Mouse (Mus musculus): Measurements from ENCODE around the gene Qpct. TPM values are rescaled to one million over a fixed set of nuclear protein-coding genes. Genes with fewer than 3 reads are reported as not detected.

Qpct gene
- polyA plus RNA-seq, 1 experiment = 2.7 TPM

DNA sequence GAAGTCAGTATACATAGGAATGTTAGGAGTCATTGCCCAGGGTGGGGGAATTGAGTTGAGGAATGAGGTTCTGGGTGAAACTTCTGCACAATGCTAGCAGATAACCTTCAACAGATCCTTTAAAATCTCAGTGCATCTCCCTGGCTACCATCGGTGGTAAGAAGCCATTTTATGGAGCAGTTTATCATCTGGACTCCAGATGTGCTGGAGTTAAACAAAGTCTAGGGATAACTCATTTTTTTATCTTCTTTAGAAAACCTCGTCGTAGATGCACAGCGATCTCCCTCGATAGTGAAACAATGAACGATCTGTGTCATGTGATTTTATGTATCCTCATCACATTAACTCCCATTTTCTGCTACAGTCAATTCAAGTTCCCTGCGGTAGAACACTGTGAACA is 16.9 kb downstream of the Qpct start:
- WGBS = 95% methylated on average over 7 of the region's 7 CpGs
- Histone ChIP-seq H3K36me3 (ENCODE audit: control insufficient read depth, insufficient read depth, low read length) (no peaks in the 10 kb centered on the region), H3K4me3 (ENCODE audit: control insufficient read depth, insufficient read depth, low read length) (no peak overlapping the region), H3K27me3 (ENCODE audit: control insufficient read depth, insufficient read depth, low read length) (no peaks in the 10 kb centered on the region), H3K27ac (ENCODE audit: control insufficient read depth, insufficient read depth, low read length) (no peak overlapping the region), H3K4me1 (replicated peaks; ENCODE audit: control insufficient read depth, insufficient read depth, low read length) (no peaks in the 10 kb centered on the region)
- no peak for DNase-seq
- TF ChIP-seq CTCF (IDR thresholded peaks at IDR 0.05; ENCODE audit: borderline replicate concordance, control insufficient read depth, extremely low read depth, insufficient read depth, low read length, poor library complexity) (no peak), POLR2A (IDR thresholded peaks at IDR 0.05; ENCODE audit: control insufficient read depth, extremely low read depth, insufficient read depth, low read length, poor library complexity) (no peak)

DNA sequence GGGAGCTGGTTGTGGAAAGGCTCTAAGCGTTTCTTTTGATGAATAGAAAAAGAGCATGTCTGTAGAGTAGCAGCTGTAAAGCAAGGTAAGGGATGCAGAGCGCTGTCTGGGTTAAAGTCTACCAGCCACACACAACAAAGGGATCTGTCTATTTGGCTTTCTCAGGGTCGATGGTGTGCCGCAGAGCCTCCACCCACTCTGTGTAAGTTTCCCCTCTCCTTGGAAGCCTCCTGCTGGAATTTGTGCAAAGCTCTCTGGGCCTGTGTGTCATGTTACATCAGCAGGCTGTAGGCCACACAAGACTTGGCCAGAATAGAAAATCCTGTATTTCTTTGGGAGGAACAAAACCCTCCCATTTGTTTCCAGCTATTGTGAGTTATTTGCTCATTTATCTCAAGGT is 17.3 kb downstream of the Qpct start:
- no peak for DNase-seq
- Histone ChIP-seq H3K27ac (ENCODE audit: control insufficient read depth, insufficient read depth, low read length) (no peak overlapping the region), H3K4me3 (ENCODE audit: control insufficient read depth, insufficient read depth, low read length) (no peak overlapping the region), H3K27me3 (ENCODE audit: control insufficient read depth, insufficient read depth, low read length) (no peaks in the 10 kb centered on the region), H3K4me1 (replicated peaks; ENCODE audit: control insufficient read depth, insufficient read depth, low read length) (no peaks in the 10 kb centered on the region), H3K36me3 (ENCODE audit: control insufficient read depth, insufficient read depth, low read length) (no peaks in the 10 kb centered on the region)
- TF ChIP-seq CTCF (IDR thresholded peaks at IDR 0.05; ENCODE audit: borderline replicate concordance, control insufficient read depth, extremely low read depth, insufficient read depth, low read length, poor library complexity) = no peak
- no peak for TF ChIP-seq POLR2A (IDR thresholded peaks at IDR 0.05; ENCODE audit: control insufficient read depth, extremely low read depth, insufficient read depth, low read length, poor library complexity)
- WGBS = 84% methylated on average over 4 of the region's 4 CpGs

DNA sequence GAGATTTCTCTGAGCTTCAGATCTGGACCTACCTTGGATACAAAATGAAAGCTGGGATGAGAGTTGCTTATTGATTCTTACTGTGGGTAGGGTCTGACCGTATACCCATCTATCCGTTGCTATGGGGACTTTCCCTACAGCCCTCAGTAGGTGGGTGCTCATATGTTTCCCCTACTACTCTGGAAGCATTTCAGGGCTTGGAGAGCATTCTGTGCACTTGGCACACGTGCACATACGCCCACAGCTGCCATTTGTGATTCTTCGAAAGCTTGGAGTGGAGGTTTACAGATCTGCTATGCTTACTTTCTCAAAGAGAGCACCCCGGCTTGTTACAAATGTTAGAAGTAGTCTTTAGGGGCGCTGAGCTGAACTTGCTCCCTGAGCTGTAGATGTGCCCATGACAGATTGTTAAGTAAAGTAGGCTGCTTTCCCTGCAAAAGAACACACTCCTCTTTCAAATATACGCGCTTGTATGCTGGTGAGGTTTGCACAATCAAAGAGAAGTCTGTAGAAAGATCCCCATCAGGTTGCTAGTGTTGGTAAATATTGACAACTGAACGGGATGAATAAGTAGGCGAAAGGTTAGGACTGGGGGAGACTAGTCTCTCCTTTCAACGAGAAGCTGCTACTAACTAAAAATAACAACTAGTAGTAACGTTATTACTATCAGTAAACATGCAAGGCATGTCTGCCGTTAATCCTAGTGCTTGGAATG is 18.2 kb downstream of the Qpct start:
- no peaks in the 10 kb centered on the region for H3K4me1 ChIP-seq (replicated peaks; ENCODE audit: control insufficient read depth, insufficient read depth, low read length)
- 95% methylated on average over 14 of the region's 14 CpGs for WGBS
- no peak for DNase-seq
- no peaks in the 10 kb centered on the region for H3K27me3 ChIP-seq (ENCODE audit: control insufficient read depth, insufficient read depth, low read length)
- no peak overlapping the region for H3K27ac ChIP-seq (ENCODE audit: control insufficient read depth, insufficient read depth, low read length)
- no peaks in the 10 kb centered on the region for H3K36me3 ChIP-seq (ENCODE audit: control insufficient read depth, insufficient read depth, low read length)
- no peak overlapping the region for H3K4me3 ChIP-seq (ENCODE audit: control insufficient read depth, insufficient read depth, low read length)
- TF ChIP-seq POLR2A (IDR thresholded peaks at IDR 0.05; ENCODE audit: control insufficient read depth, extremely low read depth, insufficient read depth, low read length, poor library complexity) = no peak
- TF ChIP-seq CTCF (IDR thresholded peaks at IDR 0.05; ENCODE audit: borderline replicate concordance, control insufficient read depth, extremely low read depth, insufficient read depth, low read length, poor library complexity) = no peak

DNA sequence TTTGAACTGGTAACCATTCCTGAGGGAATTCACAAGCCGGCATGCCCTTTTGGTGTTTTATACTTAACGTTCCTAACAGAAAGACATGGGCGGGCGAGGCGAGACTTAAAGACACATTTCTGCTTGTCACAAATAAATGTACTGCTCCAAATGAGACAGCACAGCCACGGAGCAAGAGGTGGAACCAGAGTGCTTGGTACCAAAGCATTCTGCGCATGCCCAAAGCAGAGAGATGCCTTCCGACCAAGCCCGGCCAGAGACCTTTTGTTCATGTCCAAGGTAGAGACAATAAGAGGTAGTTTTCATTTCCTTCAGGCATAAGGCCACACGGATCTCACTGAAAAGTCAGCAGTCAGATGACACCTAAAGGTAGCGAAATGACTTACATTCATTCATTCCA is 20.2 kb downstream of the Qpct start:
- no peak for DNase-seq
- H3K36me3 ChIP-seq (ENCODE audit: control insufficient read depth, insufficient read depth, low read length) = no peaks in the 10 kb centered on the region
- H3K4me3 ChIP-seq (ENCODE audit: control insufficient read depth, insufficient read depth, low read length) = no peak overlapping the region
- 95% methylated on average over 11 of the region's 11 CpGs for WGBS
- TF ChIP-seq CTCF (IDR thresholded peaks at IDR 0.05; ENCODE audit: borderline replicate concordance, control insufficient read depth, extremely low read depth, insufficient read depth, low read length, poor library complexity) (no peak), POLR2A (IDR thresholded peaks at IDR 0.05; ENCODE audit: control insufficient read depth, extremely low read depth, insufficient read depth, low read length, poor library complexity) (no peak)
- H3K27ac ChIP-seq (ENCODE audit: control insufficient read depth, insufficient read depth, low read length) = no peak overlapping the region
- H3K4me1 ChIP-seq (replicated peaks; ENCODE audit: control insufficient read depth, insufficient read depth, low read length) = no peaks in the 10 kb centered on the region
- H3K27me3 ChIP-seq (ENCODE audit: control insufficient read depth, insufficient read depth, low read length) = no peaks in the 10 kb centered on the region

DNA sequence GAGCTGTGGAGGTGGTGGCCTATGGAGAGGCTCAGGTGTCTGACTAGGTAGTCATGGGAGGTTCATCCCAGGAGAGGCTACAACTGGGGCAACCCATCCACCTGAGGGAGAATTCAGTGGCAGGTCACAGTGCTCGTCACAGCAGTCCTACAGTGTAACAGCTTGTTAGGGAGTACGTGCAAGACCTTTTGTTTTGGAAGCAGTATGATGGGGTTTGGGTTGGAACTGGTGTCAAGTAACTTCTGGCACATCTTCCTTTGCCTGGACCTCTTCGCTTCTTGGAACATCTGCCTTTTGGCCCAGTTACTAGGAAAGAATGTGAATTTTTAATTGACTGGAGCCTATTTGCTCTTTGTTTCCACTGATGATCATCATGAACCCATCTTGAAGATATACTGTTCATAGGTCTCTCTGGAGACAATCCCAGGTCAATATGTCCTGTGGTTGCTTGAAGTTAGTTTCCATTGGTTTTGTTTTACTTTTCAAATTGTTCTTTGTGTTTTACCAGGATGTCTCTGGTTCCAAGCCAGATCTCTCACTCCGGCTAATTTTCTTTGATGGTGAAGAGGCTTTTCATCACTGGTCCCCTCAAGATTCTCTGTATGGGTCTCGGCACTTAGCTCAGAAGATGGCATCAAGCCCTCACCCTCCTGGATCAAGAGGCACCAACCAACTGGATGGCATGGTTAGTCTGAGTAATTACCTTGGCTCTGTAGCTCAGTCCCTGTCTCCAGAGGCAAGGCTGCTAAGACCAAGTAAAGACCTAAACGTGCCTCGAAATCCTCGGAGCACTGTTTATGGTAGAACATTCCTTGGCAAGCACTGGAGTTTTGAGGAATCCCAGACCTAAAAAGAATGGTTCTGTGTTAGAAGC is 25.5 kb downstream of the Qpct start:
- Histone ChIP-seq H3K27ac (ENCODE audit: control insufficient read depth, insufficient read depth, low read length) (no peak overlapping the region), H3K4me3 (ENCODE audit: control insufficient read depth, insufficient read depth, low read length) (no peak overlapping the region), H3K36me3 (ENCODE audit: control insufficient read depth, insufficient read depth, low read length) (no peaks in the 10 kb centered on the region), H3K4me1 (replicated peaks; ENCODE audit: control insufficient read depth, insufficient read depth, low read length) (no peaks in the 10 kb centered on the region), H3K27me3 (ENCODE audit: control insufficient read depth, insufficient read depth, low read length) (no peaks in the 10 kb centered on the region)
- TF ChIP-seq CTCF (IDR thresholded peaks at IDR 0.05; ENCODE audit: borderline replicate concordance, control insufficient read depth, extremely low read depth, insufficient read depth, low read length, poor library complexity) (no peak), POLR2A (IDR thresholded peaks at IDR 0.05; ENCODE audit: control insufficient read depth, extremely low read depth, insufficient read depth, low read length, poor library complexity) (no peak)
- 93% methylated on average over 8 of the region's 8 CpGs for WGBS
- no peak for DNase-seq

DNA sequence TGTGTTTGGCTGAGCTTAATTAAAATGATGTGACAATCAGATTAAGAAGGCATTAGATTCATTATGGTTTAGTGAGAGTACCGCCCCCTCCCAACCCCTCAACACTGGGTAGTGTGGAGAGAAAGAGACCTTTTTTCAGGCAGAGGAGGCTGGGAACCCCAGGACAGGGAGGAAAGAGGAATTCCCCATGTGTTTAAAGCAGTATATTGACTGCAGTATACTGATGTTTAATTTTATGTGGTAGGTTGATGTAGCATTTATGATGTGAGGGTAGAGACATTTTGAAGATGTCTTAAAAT is 26.1 kb downstream of the Qpct start:
- no peak for TF ChIP-seq POLR2A (IDR thresholded peaks at IDR 0.05; ENCODE audit: control insufficient read depth, extremely low read depth, insufficient read depth, low read length, poor library complexity)
- no peak for TF ChIP-seq CTCF (IDR thresholded peaks at IDR 0.05; ENCODE audit: borderline replicate concordance, control insufficient read depth, extremely low read depth, insufficient read depth, low read length, poor library complexity)
- no peaks in the 10 kb centered on the region for H3K4me1 ChIP-seq (replicated peaks; ENCODE audit: control insufficient read depth, insufficient read depth, low read length)
- no peak overlapping the region for H3K27ac ChIP-seq (ENCODE audit: control insufficient read depth, insufficient read depth, low read length)
- H3K36me3 ChIP-seq (ENCODE audit: control insufficient read depth, insufficient read depth, low read length) = no peaks in the 10 kb centered on the region
- WGBS = 95% methylated on average over 1 of the region's 1 CpGs
- H3K4me3 ChIP-seq (ENCODE audit: control insufficient read depth, insufficient read depth, low read length) = no peak overlapping the region
- H3K27me3 ChIP-seq (ENCODE audit: control insufficient read depth, insufficient read depth, low read length) = no peaks in the 10 kb centered on the region
- no peak for DNase-seq

All from thymus, adult 2 months (tissue).